Mouse (Mus musculus): ENCODE results near the gene Myom1.
"Not testable (repeated sequence)": the region's sequence is repeated elsewhere in the genome, so short reads cannot be mapped to it uniquely, and the experiment has no call there.

The Myom1 gene

GRCm38 (mm10) chr17:71002081-71002743 lies at the start of gene Myom1:
TSS of gene Myom1 (plus strand) at chr17:71002633.
- ATAC-seq (ENCODE audit: insufficient number of reproducible peaks, low FRiP score, low TSS enrichment), result peak; percentile 92

DNA sequence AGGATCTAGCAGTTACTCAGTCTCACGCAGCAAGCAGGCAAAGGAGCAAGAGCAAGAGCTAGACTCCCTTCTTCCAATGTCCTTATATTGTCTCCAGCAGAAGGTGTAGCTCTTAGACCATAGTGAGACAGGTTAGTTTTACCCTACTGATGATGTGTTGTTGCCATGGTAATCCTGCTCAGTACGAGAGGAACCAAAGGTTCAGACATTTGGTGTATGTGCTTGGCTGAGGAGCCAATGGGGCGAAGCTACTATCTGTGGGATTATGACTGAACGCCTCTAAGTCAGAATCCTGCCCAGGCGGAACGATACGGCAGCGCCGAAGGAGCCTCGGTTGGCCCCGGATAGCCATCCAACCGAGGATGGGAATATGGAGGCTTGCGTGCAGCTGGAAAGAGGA lies 38.9 kb upstream of the Myom1 start:
- peak; percentile 91 for ATAC-seq (ENCODE audit: insufficient number of reproducible peaks, low FRiP score, low TSS enrichment)

DNA sequence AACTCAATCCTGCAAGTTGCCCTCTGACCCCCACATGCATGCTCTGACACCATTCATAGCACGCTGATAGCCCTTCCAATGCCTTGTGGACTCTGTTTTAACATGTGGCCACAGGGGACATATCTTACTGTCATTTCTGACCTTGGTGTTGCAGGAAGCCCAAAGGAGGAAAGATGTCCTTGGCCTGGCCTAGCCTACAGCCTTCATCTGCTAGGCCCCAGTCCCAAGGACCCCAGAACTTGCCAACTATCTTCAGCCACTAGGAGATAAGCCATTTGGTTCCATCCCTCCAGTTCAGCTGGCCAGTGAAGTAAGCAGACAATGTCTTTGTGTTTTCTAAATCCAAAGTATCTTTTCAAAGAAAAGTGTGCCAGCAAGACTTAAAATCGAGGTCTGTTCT lies 37.2 kb upstream of the Myom1 start:
- ATAC-seq (ENCODE audit: insufficient number of reproducible peaks, low FRiP score, low TSS enrichment), result no peak

GRCm38 (mm10) chr17:70966126-70966525 lies 36.3 kb upstream of the Myom1 start:
- ATAC-seq (ENCODE audit: insufficient number of reproducible peaks, low FRiP score, low TSS enrichment), result no peak

DNA sequence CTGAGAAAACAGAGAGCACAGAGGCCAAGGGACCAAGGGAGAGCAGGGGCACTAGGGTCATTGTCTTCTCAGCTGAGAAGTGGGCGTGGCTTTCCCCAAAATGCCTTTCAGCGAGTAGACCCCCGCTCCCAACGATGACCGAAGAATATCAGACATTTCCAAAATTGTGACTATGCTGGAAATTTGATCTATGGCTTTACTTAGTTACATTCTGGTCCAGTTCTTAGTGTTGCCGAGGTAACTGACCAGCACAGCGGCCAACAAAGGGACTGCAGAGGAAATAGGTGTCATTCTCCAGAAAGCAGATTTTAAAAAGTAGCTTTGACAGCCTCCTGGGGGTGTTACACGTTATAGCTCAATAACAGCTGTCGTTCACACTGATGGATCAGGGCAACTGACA lies 35.2 kb upstream of the Myom1 start:
- no peak for ATAC-seq (ENCODE audit: insufficient number of reproducible peaks, low FRiP score, low TSS enrichment)

- no peak for ATAC-seq (ENCODE audit: insufficient number of reproducible peaks, low FRiP score, low TSS enrichment)
Measured at GRCm38 (mm10) chr17:70967646-70968045, 34.8 kb upstream of the Myom1 start.

- peak; percentile 52; the same call in 1 of the 2 replicates for ATAC-seq (ENCODE audit: insufficient number of reproducible peaks, low FRiP score, low TSS enrichment)
Measured at GRCm38 (mm10) chr17:70968606-70969191, 33.7 kb upstream of the Myom1 start.

GRCm38 (mm10) chr17:70971206-70971605 lies 31.2 kb upstream of the Myom1 start:
- no peak for ATAC-seq (ENCODE audit: insufficient number of reproducible peaks, low FRiP score, low TSS enrichment)

GRCm38 (mm10) chr17:70973398-70973797 lies 29.0 kb upstream of the Myom1 start:
- ATAC-seq (ENCODE audit: insufficient number of reproducible peaks, low FRiP score, low TSS enrichment), result no peak

- not testable (repeated sequence) for ATAC-seq (ENCODE audit: insufficient number of reproducible peaks, low FRiP score, low TSS enrichment)
Measured at GRCm38 (mm10) chr17:70974065-70974464, 28.4 kb upstream of the Myom1 start.

- no peak for ATAC-seq (ENCODE audit: insufficient number of reproducible peaks, low FRiP score, low TSS enrichment)
Measured at GRCm38 (mm10) chr17:70977799-70978198, 24.6 kb upstream of the Myom1 start.

GRCm38 (mm10) chr17:70979345-70980223 lies 22.8 kb upstream of the Myom1 start:
- ATAC-seq (ENCODE audit: insufficient number of reproducible peaks, low FRiP score, low TSS enrichment), result no peak

DNA sequence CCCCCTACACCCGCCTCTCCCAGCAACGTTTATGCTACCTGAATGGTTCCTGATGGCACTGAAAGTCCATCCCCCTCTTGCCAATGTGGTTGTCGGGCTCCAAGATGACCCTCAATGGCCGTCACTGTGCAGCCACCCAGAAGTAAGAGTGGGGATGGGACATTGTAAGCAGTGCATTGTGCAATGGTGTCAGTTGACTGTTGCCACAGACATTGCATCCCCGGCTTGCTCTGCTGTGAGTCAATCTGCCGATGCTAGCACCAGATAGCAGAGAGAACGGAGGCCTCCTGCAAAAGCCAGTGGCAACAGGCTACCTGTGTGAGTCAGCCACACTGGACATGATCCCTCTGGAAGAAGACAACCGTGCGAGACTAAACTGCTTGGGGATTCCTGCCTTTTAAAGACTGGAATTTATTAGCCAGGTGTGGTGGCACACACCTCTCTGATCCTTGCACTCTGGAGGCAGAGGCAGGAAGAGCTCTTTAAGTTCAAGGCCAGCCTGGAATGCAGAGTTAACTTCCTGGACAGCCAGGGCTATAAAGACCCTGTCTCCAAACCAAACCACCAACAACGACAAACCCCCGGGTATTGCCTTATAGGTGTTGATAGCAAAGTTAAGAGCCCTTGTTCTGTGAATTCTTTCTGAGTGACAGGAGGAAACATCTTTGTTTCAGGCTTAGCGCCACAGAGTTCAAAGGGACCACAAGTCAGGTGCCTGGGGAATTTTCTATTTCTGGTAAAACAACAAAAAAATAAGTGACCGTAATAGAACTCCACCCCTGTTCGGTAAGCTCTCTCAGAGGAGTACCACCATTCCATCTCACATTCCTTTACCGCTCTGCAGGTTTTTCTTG lies 16.7 kb upstream of the Myom1 start:
- no peak for ATAC-seq (ENCODE audit: insufficient number of reproducible peaks, low FRiP score, low TSS enrichment)

- ATAC-seq (ENCODE audit: insufficient number of reproducible peaks, low FRiP score, low TSS enrichment), result no peak
Measured at GRCm38 (mm10) chr17:70986355-70986740, 16.1 kb upstream of the Myom1 start.

DNA sequence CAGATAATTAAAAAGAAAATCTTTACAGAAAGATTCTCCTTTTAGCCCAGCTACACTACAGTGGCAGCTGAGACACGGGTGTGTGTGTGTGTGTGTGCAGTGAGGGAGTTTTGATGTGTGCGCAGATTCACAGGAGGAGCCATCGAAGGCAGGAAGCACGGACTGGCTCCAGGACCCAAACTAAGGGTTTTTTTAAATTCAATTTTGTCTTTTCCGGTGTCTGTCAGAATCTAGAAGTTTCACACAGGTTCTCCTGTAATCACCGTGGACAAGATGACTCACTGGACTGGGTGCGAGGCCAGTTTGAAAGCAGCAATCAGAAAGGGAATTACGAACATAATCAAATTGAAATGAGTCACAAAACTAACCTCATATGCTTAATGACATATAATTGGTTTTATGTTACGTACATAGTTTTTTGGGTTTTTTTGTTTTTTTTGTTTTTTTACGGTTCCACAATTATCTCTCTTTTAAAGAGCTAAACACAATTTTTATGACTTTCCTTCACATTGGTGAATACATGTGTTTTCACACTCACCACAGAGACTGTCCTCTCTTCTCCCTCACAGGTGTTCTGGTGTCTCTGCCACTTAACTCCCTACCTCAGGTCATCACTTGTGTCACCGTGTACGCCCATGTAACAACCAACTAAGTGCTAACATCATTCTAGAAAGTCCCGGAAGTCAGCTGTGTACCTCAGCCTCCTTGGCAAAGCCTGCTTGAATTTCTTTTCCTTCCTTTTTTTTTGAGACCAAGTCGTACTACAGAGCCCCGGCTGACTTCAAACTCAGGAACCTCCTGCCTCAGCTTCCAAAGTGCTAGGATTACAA lies 15.4 kb upstream of the Myom1 start:
- no peak for ATAC-seq (ENCODE audit: insufficient number of reproducible peaks, low FRiP score, low TSS enrichment)

DNA sequence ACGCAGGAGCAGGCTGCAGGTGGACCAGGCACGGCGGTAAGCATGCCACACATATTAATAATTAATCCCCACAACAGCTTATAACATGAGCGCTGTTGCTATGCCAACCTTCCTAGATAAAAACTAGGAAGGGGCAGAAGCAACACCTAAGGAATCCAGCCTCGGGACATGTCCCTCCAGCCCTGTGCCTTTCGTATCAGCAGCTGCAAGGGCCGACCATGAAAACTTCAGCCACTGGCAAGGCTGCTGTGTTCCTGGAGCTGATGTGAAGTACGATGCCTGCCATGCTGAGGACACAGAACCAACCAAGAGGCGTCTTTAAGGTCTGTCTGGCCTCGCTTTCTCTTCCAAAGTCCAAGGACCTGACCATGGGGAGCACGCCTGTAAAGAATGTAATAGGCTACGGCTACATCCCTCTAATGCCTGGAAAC lies 14.1 kb upstream of the Myom1 start:
- no peak for ATAC-seq (ENCODE audit: insufficient number of reproducible peaks, low FRiP score, low TSS enrichment)

DNA sequence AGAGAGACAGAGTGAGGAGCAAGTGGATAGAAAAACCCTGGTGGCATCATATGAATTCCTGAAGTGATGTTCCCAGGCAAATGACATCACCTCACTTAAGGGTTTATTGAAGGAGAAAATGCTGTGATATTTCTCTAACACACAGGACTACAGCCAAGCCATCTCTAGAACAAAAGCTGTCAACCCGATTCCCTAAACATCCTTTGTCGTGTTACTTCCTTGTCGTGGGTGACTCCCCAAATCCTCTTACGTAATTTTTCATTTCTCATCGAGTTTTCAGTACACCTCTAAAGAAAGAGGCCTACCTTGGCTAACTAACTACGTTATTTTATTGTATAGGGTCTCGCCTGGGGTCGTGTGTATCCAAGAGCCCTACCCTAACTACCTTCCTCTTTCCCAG lies 13.0 kb upstream of the Myom1 start:
- no peak for ATAC-seq (ENCODE audit: insufficient number of reproducible peaks, low FRiP score, low TSS enrichment)

DNA sequence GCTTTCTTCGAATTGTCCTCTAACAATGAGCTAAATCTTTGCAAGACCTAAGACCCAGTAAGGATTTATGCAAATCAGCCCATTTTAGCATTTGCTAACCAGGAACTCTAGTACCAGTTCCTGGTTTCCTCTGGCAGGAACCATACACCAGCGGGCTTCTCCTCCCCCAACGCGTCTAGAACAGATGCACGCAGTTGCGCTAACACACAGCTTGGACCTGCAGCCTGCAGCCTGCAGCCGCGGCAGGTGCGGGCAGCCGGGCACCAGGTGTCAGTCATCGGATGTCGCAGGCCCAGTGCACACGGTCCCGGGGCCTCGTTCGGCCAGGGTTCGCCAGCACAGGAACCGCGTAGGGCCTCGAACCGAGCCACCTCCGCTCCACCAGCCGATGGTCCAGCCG lies 12.4 kb upstream of the Myom1 start:
- no peak; the same call in 1 of the 2 replicates for ATAC-seq (ENCODE audit: insufficient number of reproducible peaks, low FRiP score, low TSS enrichment)

Data from cerebellum, adult (tissue).